Mouse (Mus musculus) neural tube, embryonic 11.5 days (tissue): ENCODE measurements around the gene Sh3pxd2a. TPM values are rescaled to one million over a fixed set of nuclear protein-coding genes. Genes with fewer than 3 reads are reported as not detected.

Experiments used
- ATAC-seq: fragments of 200-750 bp; cut with Nextera tagmentation; 2 replicates; pipeline ENCODE4 v1.8.0; 2017; ENCODE audit warnings: moderate number of reproducible peaks, mild to moderate bottlenecking, moderate TSS enrichment, moderate library complexity; ENCODE audit not compliant: insufficient read depth, low FRiP score, low TSS enrichment
- DNase-seq: peaks from one replicate; pipeline ENCODE4 v3.0.0-alpha.2; 2015; ENCODE audit warnings: low spot score
- H3K27ac ChIP-seq: fragments of 300-500 bp; sonication (generic); 2 replicates; pipeline ENCODE4 v1.5.1; 2014; ENCODE audit warnings: low read depth, mild to moderate bottlenecking, low read length
- H3K27me3 ChIP-seq: fragments of 300-500 bp; sonication (generic); 2 replicates; pipeline ENCODE4 v1.6.1; 2014; ENCODE audit warnings: mild to moderate bottlenecking, low read length, mixed read lengths; ENCODE audit not compliant: control insufficient read depth, insufficient read depth
- H3K36me3 ChIP-seq: fragments of 300-500 bp; sonication (generic); 2 replicates; pipeline ENCODE4 v1.6.1; 2014; ENCODE audit warnings: mild to moderate bottlenecking, low read length, moderate library complexity, mixed read lengths; ENCODE audit not compliant: control insufficient read depth, insufficient read depth
- H3K4me1 ChIP-seq: fragments of 300-500 bp; sonication (generic); 2 replicates; pipeline ENCODE4 v1.6.1; 2014; ENCODE audit warnings: low read length, mixed read lengths; ENCODE audit not compliant: control insufficient read depth, insufficient read depth
- H3K4me2 ChIP-seq: fragments of 300-500 bp; sonication (generic); 2 replicates; pipeline ENCODE4 v1.6.1; 2014; ENCODE audit warnings: low read depth, mild to moderate bottlenecking, moderate library complexity
- H3K4me3 ChIP-seq: fragments of 300-500 bp; sonication (generic); 2 replicates; pipeline ENCODE4 v1.5.1; 2014; ENCODE audit warnings: low read depth, low read length
- H3K9ac ChIP-seq: fragments of 300-500 bp; sonication (generic); 2 replicates; pipeline ENCODE4 v1.6.1; 2014; ENCODE audit warnings: mild to moderate bottlenecking, low read length
- H3K9me3 ChIP-seq: fragments of 300-500 bp; sonication (generic); 2 replicates; pipeline ENCODE4 v1.6.1; 2016; ENCODE audit warnings: low read length; ENCODE audit not compliant: control insufficient read depth
- whole genome bisulfite sequencing: fragments of 180-500 bp; shearing (Covaris S2); extraction: QIAGEN DNeasy Blood & Tissue Kit; methylation state at CpG from one replicate; pipeline ENCODE4 v1.1.7; 2014; 5-methylcytosine and 5-hydroxymethylcytosine counted together
- polyA plus RNA-seq: library from polyadenylated mRNA; unstranded; fragments of >200 nt; fragmentation: Nextera tagmentation; extraction: Ambion mirVana; gene quantifications from 2 replicates; pipeline ENCODE4 v1.2.1, GENCODE M21; 2014

The Sh3pxd2a gene
- polyA plus RNA-seq, 1 experiment from 2014 or later: 4.7 TPM

- Histone ChIP-seq H3K27ac (no peak overlapping the region), H3K4me1 (peaks cover 6% of the 10 kb centered on the region), H3K27me3 (no peaks in the 10 kb centered on the region), H3K4me3 (no peak overlapping the region), H3K9me3 (no peaks in the 10 kb centered on the region), H3K4me2 (no peak overlapping the region), H3K9ac (no peak overlapping the region), H3K36me3 (no peaks in the 10 kb centered on the region)
- peak; percentile 44 for DNase-seq
- WGBS: 33% methylated on average over 9 of the region's 9 CpGs
- ATAC-seq: no peak
Measured at GRCm38 (mm10) chr19:47363086-47363668, 101.0 kb downstream of the Sh3pxd2a start.

GRCm38 (mm10) chr19:47360921-47361320 is 103.3 kb downstream of the Sh3pxd2a start:
- H3K4me3 ChIP-seq: no peak overlapping the region
- ATAC-seq (no peak), DNase-seq (no peak)
- no peak overlapping the region for H3K9ac ChIP-seq
- no peaks in the 10 kb centered on the region for H3K27me3 ChIP-seq
- WGBS: 81% methylated on average over 3 of the region's 3 CpGs
- H3K27ac ChIP-seq: no peak overlapping the region
- H3K4me2 ChIP-seq: no peak overlapping the region
- peaks cover 6% of the 10 kb centered on the region for H3K4me1 ChIP-seq
- no peaks in the 10 kb centered on the region for H3K9me3 ChIP-seq
- H3K36me3 ChIP-seq: no peaks in the 10 kb centered on the region

- 93% methylated on average over 16 of the region's 16 CpGs for WGBS
- DNase-seq (no peak), ATAC-seq (no peak)
- Histone ChIP-seq H3K27ac (no peak overlapping the region), H3K9me3 (no peaks in the 10 kb centered on the region), H3K36me3 (no peaks in the 10 kb centered on the region), H3K4me1 (peaks cover 6% of the 10 kb centered on the region), H3K9ac (no peak overlapping the region), H3K27me3 (no peaks in the 10 kb centered on the region), H3K4me2 (no peak overlapping the region), H3K4me3 (no peak overlapping the region)
Measured at GRCm38 (mm10) chr19:47360017-47360416, 104.2 kb downstream of the Sh3pxd2a start.

GRCm38 (mm10) chr19:47359166-47359931 is 104.9 kb downstream of the Sh3pxd2a start:
- 50% methylated on average over 15 of the region's 15 CpGs for WGBS
- H3K4me3 ChIP-seq: no peak overlapping the region
- H3K4me1 ChIP-seq: peaks cover 10% of the 10 kb centered on the region
- no peak for DNase-seq
- H3K27me3 ChIP-seq: no peaks in the 10 kb centered on the region
- no peak for ATAC-seq
- no peak overlapping the region for H3K9ac ChIP-seq
- H3K4me2 ChIP-seq: peak overlapping the region; percentile 10; the same call in 1 of the 2 replicates
- no peak overlapping the region for H3K27ac ChIP-seq
- H3K9me3 ChIP-seq: no peaks in the 10 kb centered on the region
- no peaks in the 10 kb centered on the region for H3K36me3 ChIP-seq

GRCm38 (mm10) chr19:47357297-47357696 is 106.9 kb downstream of the Sh3pxd2a start:
- DNase-seq: no peak
- Histone ChIP-seq H3K4me1 (0 out of 2 replicates have a peak, but pooled peaks cover 6% of the 10 kb centered on the region), H3K4me2 (no peak overlapping the region), H3K36me3 (no peaks in the 10 kb centered on the region), H3K9ac (no peak overlapping the region), H3K4me3 (no peak overlapping the region), H3K27ac (no peak overlapping the region), H3K9me3 (no peaks in the 10 kb centered on the region), H3K27me3 (no peaks in the 10 kb centered on the region)
- WGBS: 74% methylated on average over 3 of the region's 3 CpGs
- ATAC-seq: no peak

GRCm38 (mm10) chr19:47356188-47356857 is 107.9 kb downstream of the Sh3pxd2a start:
- H3K27me3 ChIP-seq: no peaks in the 10 kb centered on the region
- H3K9me3 ChIP-seq: no peaks in the 10 kb centered on the region
- WGBS: 10% methylated on average over 4 of the region's 6 CpGs
- no peak overlapping the region for H3K27ac ChIP-seq
- H3K4me1 ChIP-seq: 0 out of 2 replicates have a peak, but pooled peaks cover 6% of the 10 kb centered on the region
- DNase-seq (peak; percentile 77), ATAC-seq (0 out of 2 replicates have a peak, but pooled peaks have one; percentile 49)
- no peak overlapping the region for H3K4me3 ChIP-seq
- H3K9ac ChIP-seq: no peak overlapping the region
- no peak overlapping the region for H3K4me2 ChIP-seq
- no peaks in the 10 kb centered on the region for H3K36me3 ChIP-seq

- Histone ChIP-seq H3K9ac (no peak overlapping the region), H3K27ac (no peak overlapping the region), H3K27me3 (no peaks in the 10 kb centered on the region), H3K4me1 (0 out of 2 replicates have a peak, but pooled peaks cover 6% of the 10 kb centered on the region), H3K36me3 (no peaks in the 10 kb centered on the region), H3K4me3 (no peak overlapping the region), H3K4me2 (no peak overlapping the region), H3K9me3 (no peaks in the 10 kb centered on the region)
- ATAC-seq (peak; percentile 59), DNase-seq (peak; percentile 60)
- WGBS: 57% methylated on average over 8 of the region's 8 CpGs
Measured at GRCm38 (mm10) chr19:47354456-47354855, 109.7 kb downstream of the Sh3pxd2a start.

- Histone ChIP-seq H3K9ac (no peak overlapping the region), H3K4me2 (no peak overlapping the region), H3K36me3 (no peaks in the 10 kb centered on the region), H3K27ac (no peak overlapping the region), H3K4me3 (no peak overlapping the region), H3K4me1 (no peaks in the 10 kb centered on the region), H3K27me3 (peaks cover 5% of the 10 kb centered on the region), H3K9me3 (no peaks in the 10 kb centered on the region)
- DNase-seq: no peak
- WGBS: 81% methylated on average over 8 of the region's 8 CpGs
- no peak for ATAC-seq
Measured at GRCm38 (mm10) chr19:47349043-47349442, 115.2 kb downstream of the Sh3pxd2a start.
